Mouse (Mus musculus): ENCODE measurements around the gene Gm21454. TPM values are rescaled to one million over a fixed set of nuclear protein-coding genes. Genes with fewer than 3 reads are reported as not detected.
"Not testable (repeated sequence)": the region's sequence is repeated elsewhere in the genome, so short reads cannot be mapped to it uniquely, and the experiment has no call there.

Gm21454 gene
- polyA plus RNA-seq (2014; fragmentation: Nextera tagmentation; extraction: Ambion mirVana): not detected in 2 replicates

DNA sequence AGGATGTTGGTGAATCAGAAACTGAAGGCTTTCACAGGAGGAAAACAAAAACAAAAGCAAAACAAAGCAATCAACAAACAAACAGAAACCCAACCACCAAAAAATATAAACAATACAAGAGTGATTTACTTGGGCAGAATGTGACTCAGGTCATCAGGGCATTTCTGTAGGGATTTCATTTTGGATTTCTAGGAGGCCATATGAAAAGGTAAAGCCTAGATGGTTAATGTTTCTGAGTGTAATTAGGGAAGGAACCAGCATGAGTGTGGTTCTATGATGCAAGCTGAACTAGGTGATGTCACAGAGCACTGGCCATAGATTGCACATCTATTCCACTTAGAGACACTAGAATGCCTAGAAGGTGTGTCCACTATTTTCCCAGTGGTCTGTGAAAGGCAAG, at the start of gene Gm21454, which contains the start of gene Gm21440:
Gene Gm21454, plus strand, starts transcription at position 352 of the 400 bp plus-strand sequence.
Gene Gm21440, plus strand, starts transcription at position 301 of the 400 bp plus-strand sequence.
- not testable (repeated sequence) for H3K4me3 ChIP-seq (ENCODE audit: low read depth, low read length); H3K4me2 ChIP-seq; ATAC-seq (ENCODE audit: low FRiP score)

DNA sequence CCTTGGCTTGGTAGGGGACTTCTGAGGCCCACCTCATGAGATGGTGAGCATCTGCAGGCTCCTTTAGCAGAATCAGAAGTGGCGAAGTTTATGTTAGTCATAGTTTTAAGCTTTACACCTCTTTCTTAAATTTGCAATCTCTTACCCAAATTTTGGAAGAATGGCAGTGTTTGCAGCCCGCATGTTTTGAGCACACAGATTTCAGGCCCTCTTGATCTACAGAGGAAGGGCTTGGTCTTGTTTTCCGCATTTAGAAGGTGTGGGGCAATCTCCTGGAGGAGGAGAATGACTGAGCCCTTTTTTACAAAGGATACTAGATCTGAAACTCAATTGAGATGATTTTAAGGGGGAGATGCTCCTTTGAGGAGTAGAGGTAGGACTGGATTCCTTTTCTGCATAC, 28.4 kb upstream of the Gm21454 start, which contains the start of gene Gm21828:
Gene Gm21828, minus strand, starts transcription at position 101 of the 400 bp plus-strand sequence.
- H3K9ac ChIP-seq (ENCODE audit: low read length); H3K27ac ChIP-seq (ENCODE audit: low read depth, low read length); H3K9me3 ChIP-seq (ENCODE audit: control insufficient read depth, low read length); DNase-seq (ENCODE audit: low spot score, missing footprints); H3K36me3 ChIP-seq (ENCODE audit: control insufficient read depth, insufficient read depth, low read length); H3K4me1 ChIP-seq (ENCODE audit: control insufficient read depth, insufficient read depth, low read length); H3K4me3 ChIP-seq (ENCODE audit: low read depth, low read length); ATAC-seq (ENCODE audit: low FRiP score); H3K4me2 ChIP-seq; H3K27me3 ChIP-seq (ENCODE audit: control insufficient read depth, insufficient read depth, low read length): not testable (repeated sequence)
- no CpG with 5 or more reads among the region's 3 CpGs for whole genome bisulfite sequencing

More for the DNA sequence above, at the start of gene Gm21454, which contains the start of gene Gm21440:
- not testable (repeated sequence) for DNase-seq (ENCODE audit: low spot score, missing footprints); H3K27me3 ChIP-seq (ENCODE audit: control insufficient read depth, insufficient read depth, low read length); H3K36me3 ChIP-seq (ENCODE audit: control insufficient read depth, insufficient read depth, low read length); H3K9me3 ChIP-seq (ENCODE audit: control insufficient read depth, low read length); H3K4me1 ChIP-seq (ENCODE audit: control insufficient read depth, insufficient read depth, low read length); H3K27ac ChIP-seq (ENCODE audit: low read depth, low read length); H3K9ac ChIP-seq (ENCODE audit: low read length)

DNA sequence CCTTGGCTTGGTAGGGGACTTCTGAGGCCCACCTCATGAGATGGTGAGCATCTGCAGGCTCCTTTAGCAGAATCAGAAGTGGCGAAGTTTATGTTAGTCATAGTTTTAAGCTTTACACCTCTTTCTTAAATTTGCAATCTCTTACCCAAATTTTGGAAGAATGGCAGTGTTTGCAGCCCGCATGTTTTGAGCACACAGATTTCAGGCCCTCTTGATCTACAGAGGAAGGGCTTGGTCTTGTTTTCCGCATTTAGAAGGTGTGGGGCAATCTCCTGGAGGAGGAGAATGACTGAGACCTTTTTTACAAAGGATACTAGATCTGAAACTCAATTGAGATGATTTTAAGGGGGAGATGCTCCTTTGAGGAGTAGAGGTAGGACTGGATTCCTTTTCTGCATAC, 96.7 kb downstream of the Gm21454 start, which contains the start of gene Gm21725:
Gene Gm21725, minus strand, starts transcription at position 101 of the 400 bp plus-strand sequence.
- no CpG with 5 or more reads among the region's 3 CpGs for WGBS

More for the DNA sequence above, 96.7 kb downstream of the Gm21454 start, which contains the start of gene Gm21725:
- not testable (repeated sequence) for H3K9ac ChIP-seq (ENCODE audit: low read length); H3K4me2 ChIP-seq; ATAC-seq (ENCODE audit: low FRiP score); H3K4me3 ChIP-seq (ENCODE audit: low read depth, low read length); H3K9me3 ChIP-seq (ENCODE audit: control insufficient read depth, low read length); H3K36me3 ChIP-seq (ENCODE audit: control insufficient read depth, insufficient read depth, low read length); H3K27me3 ChIP-seq (ENCODE audit: control insufficient read depth, insufficient read depth, low read length); H3K27ac ChIP-seq (ENCODE audit: low read depth, low read length); DNase-seq (ENCODE audit: low spot score, missing footprints); H3K4me1 ChIP-seq (ENCODE audit: control insufficient read depth, insufficient read depth, low read length)

Other genes starting within 250 kb of the Gm21454 start
- not detected in 2 replicates for gene Gm20807, start 209.6 kb upstream of the Gm21454 start, polyA plus RNA-seq (2014; fragmentation: Nextera tagmentation; extraction: Ambion mirVana)
- gene Gm21891, start 119.0 kb upstream of the Gm21454 start, polyA plus RNA-seq (2014; fragmentation: Nextera tagmentation; extraction: Ambion mirVana): not detected in 2 replicates
- not detected in 2 replicates for gene Gm21425, start 90.5 kb upstream of the Gm21454 start, polyA plus RNA-seq (2014; fragmentation: Nextera tagmentation; extraction: Ambion mirVana)
- gene Gm21828, start 28.5 kb upstream of the Gm21454 start, polyA plus RNA-seq (2014; fragmentation: Nextera tagmentation; extraction: Ambion mirVana): not detected in 2 replicates
- not detected in 2 replicates for gene Gm21440, start 51 bp upstream of the Gm21454 start, polyA plus RNA-seq (2014; fragmentation: Nextera tagmentation; extraction: Ambion mirVana)
- not detected in 2 replicates for gene Gm21725, start 96.6 kb downstream of the Gm21454 start, polyA plus RNA-seq (2014; fragmentation: Nextera tagmentation; extraction: Ambion mirVana)
- gene Gm21866, start 213.1 kb downstream of the Gm21454 start, polyA plus RNA-seq (2014; fragmentation: Nextera tagmentation; extraction: Ambion mirVana): not detected in 2 replicates
- gene Gm20773, start 241.6 kb downstream of the Gm21454 start, polyA plus RNA-seq (2014; fragmentation: Nextera tagmentation; extraction: Ambion mirVana): not detected in 2 replicates

All from midbrain, embryonic 11.5 days (tissue).